Mouse (Mus musculus) lung, adult 2 months (tissue): ENCODE data around the gene Camta1. TPM values are rescaled to one million over a fixed set of nuclear protein-coding genes. Genes with fewer than 3 reads are reported as not detected.

ENCODE experiments used
- DNase-seq: peaks from one replicate; pipeline ENCODE4 v3.0.0; 2022
- H3K4me1 ChIP-seq: fragments of 200-500 bp; 2 replicates; pipeline ENCODE4 v1.6.1; 2011; ENCODE audit warnings: low read length; ENCODE audit not compliant: control insufficient read depth, insufficient read depth
- H3K4me3 ChIP-seq: fragments of 200-500 bp; replicated peaks from 2 replicates; pipeline ENCODE3; 2011; ENCODE audit warnings: low read depth, mild to moderate bottlenecking, control low read depth, low read length; ENCODE audit errors: extremely low read depth
- CTCF ChIP-seq: fragments of 200-500 bp; IDR thresholded peaks from 2 replicates; pipeline ENCODE4 v1.5.1; 2011; ENCODE audit warnings: mild to moderate bottlenecking, low read length, control low read depth; ENCODE audit not compliant: insufficient read depth
- POLR2A ChIP-seq: fragments of 200-500 bp; IDR thresholded peaks from 2 replicates; pipeline ENCODE4 v1.6.1; 2011; ENCODE audit warnings: low read depth, mild to moderate bottlenecking, control low read depth, low read length, borderline replicate concordance; ENCODE audit errors: extremely low read depth
- WGBS: fragments of 180-500 bp; shearing (Covaris S2); methylation state at CpG from one replicate; pipeline ENCODE4 v1.1.7; 2018; 5-methylcytosine and 5-hydroxymethylcytosine counted together
- polyA plus RNA-seq: library from polyadenylated mRNA; depleted of rRNA; stranded (reverse); fragments of >200 nt; gene quantifications from 2 replicates; pipeline ENCODE4 v1.2.3, GENCODE M21; 2012

Camta1 gene
- polyA plus RNA-seq, 1 experiment = 10.4 TPM

DNA sequence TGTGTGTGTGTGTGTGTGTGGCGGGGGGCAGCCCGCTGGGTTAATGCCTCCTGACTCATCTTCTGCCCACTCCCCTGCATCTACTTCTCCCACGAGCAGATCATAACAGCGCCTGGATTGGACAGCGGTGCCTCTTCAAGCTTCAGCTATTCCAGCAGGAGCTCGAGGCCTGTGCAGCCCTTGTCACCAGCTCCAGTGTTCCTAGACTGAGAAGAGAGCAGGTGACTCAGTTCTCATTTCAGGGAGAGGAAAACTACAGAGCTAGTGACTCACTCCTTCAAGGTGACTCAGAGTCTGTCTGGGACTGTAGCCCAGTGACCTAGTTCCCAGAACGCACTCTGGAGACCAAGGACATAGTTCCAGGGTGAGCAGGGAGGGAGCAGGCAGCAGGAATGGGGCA lies 522.3 kb downstream of the Camta1 start:
- TF ChIP-seq CTCF (no peak), POLR2A (no peak)
- no peaks in the 10 kb centered on the region for H3K4me1 ChIP-seq
- WGBS = 63% methylated on average over 7 of the region's 7 CpGs
- no peak for DNase-seq
- H3K4me3 ChIP-seq = no peak overlapping the region

DNA sequence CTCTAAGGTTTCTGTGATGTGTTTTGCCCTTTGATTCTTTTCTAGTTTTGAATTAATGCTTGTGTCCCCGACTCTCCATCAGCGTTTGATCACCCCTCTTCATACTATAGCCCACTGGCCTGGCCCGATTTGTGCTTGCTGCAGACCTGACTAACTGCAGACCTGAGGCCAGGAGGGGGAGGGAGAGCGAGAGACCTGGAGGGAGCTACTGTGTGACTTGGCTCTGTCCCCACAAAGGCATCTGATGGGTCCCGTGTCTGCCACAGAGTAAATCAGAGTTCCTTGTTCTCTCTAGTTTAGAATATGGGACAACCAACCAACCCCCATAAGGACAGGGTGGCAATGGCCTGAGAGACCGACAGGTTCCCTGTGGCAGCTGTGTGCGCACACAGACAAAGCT lies 522.7 kb downstream of the Camta1 start:
- H3K4me3 ChIP-seq = no peak overlapping the region
- no peak for DNase-seq
- 78% methylated on average over 7 of the region's 7 CpGs for WGBS
- TF ChIP-seq POLR2A (no peak), CTCF (no peak)
- H3K4me1 ChIP-seq = no peaks in the 10 kb centered on the region

DNA sequence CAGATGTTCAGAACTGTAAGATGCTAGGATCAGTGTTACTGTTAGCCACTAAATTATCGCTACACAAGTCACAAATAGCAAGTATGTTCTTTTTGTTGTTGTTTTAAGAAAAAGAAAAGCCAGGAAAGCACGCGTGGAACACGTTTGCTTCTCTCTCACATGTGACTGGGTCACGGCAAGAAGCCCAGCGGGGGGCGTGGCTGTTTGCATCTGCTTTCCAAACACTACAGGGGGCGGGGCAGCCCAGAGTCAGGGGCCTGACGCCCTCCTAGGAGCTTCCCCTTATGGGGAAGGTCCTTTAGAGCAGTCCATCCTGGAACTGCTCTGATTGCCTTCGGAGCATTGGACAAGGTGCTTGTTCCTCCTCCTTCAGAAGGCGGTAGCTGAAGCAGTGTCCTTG lies 524.1 kb downstream of the Camta1 start:
- no peaks in the 10 kb centered on the region for H3K4me1 ChIP-seq
- no peak overlapping the region for H3K4me3 ChIP-seq
- DNase-seq = no peak
- WGBS = 19% methylated on average over 11 of the region's 11 CpGs
- TF ChIP-seq POLR2A (no peak), CTCF (no peak)

DNA sequence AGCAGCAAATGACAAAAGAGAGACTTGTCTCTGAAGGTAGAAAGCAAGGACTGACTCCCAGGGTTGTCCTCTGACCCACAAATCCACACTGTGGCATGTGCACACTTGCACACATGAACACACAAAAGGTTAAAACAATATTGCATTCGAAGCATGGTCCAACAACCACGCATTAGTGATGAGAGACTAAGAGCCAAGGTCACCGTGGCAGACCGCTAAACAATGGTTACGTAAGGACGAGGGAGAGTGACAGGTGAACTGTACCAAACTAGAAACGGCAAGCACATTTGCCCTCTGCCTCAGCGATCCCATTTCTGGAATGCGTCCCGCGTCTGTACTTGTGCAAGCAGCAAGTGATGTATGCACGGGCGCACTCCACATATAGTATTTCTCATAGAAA lies 525.3 kb downstream of the Camta1 start:
- Histone ChIP-seq H3K4me3 (no peak overlapping the region), H3K4me1 (no peaks in the 10 kb centered on the region)
- no peak for TF ChIP-seq CTCF
- no peak for TF ChIP-seq POLR2A
- DNase-seq = no peak
- 80% methylated on average over 13 of the region's 13 CpGs for WGBS

DNA sequence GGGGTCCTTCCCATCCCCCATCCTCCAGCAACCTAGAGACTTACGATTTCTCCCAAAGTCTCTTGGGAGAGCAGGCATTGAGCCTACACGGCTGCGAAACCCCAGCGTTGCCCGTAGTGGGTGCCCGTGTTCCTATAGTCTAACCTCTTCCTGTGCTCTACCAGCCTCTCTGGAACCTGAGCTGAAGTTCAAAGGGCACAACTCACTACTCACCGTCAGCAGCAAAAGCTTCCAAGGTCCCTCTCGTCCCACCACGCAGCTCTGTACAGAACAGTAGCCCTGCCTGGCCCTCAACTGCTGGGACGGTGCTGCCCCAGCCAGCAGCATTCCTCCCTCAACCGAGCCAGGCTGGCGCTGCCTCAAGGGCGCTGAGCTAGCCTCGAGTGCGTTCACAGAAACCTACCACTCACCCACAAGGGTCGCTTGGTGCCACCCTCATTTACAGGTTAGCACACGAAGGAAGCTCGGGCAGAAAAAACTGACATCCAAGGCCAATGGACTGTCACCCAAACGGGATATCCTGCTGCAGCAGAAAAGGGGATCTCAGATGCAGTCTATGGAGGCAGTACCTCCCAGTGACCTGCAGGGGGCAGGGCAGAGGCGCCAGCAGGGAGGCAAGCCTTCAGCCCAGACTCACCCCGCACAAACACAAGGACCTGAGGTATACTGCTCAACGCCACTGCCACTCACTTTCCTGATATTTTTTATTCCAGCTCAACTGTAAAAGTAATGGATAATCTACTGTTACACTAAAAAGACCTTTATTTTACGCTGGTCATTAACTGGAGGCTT lies 526.5 kb downstream of the Camta1 start:
- no peak overlapping the region for H3K4me3 ChIP-seq
- no peaks in the 10 kb centered on the region for H3K4me1 ChIP-seq
- DNase-seq = peak; percentile 20
- 40% methylated on average over 23 of the region's 23 CpGs for WGBS
- peak; percentile 70 for TF ChIP-seq CTCF
- TF ChIP-seq POLR2A = no peak

DNA sequence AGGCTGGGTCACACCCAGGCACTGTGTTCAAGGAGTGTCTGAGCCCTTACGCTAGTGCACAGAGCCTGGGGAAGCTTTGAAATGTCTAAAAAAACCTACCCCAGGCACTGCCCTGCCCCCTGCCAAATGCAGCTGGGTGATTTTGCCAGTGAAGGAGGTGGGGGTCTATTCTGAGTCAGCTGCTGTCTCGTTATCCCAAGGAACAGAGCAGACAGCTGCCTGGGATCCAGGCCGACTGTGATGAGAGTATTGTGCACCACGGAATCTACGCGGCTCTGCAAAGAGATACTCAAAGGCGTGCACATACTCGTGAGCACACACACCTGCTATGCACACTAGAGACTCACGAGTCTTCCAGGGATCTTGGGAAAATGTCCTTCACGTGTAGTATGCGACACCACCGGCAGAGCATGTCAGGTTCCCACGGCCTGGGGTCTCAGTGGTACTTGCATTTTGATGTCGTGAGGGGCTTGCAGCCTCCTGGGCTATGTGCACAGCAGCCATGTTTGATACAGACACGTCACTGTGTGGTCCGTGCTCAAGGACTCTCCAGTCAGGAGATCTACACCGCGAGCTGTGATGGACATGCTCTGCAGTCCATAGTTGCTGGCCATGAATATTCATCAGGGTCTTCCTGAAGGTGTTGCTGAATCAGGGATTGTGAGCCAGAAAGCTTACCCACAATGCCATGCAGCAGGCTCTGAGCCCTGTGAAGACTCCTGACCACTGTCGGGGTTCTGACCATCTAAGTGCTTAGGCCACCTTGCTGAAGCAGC lies 529.4 kb downstream of the Camta1 start:
- no peak for DNase-seq
- WGBS = 79% methylated on average over 19 of the region's 19 CpGs
- Histone ChIP-seq H3K4me3 (no peak overlapping the region), H3K4me1 (no peaks in the 10 kb centered on the region)
- TF ChIP-seq CTCF (no peak), POLR2A (no peak)

DNA sequence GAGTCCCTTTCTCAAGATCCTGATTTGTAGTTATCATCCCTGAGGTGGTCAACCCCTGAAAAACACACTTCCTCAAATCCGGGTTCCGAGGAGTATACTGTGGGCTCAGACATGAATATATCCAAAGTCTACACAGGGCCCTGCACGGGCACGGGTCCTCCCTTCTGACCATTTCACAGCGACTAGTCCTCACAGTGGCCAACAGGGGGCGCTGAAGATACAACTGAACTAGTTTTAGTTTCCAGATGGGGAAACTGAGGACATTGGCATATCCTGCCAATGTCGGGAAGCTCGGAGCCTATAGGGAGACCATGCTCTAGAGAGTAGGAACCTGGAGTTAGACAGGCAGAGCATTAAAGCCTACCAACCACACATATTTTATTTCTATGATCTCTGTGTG lies 530.7 kb downstream of the Camta1 start:
- TF ChIP-seq POLR2A (no peak), CTCF (peak; percentile 14; the same call in 1 of the 2 replicates)
- no peaks in the 10 kb centered on the region for H3K4me1 ChIP-seq
- no peak overlapping the region for H3K4me3 ChIP-seq
- WGBS = 66% methylated on average over 8 of the region's 8 CpGs
- DNase-seq = no peak

DNA sequence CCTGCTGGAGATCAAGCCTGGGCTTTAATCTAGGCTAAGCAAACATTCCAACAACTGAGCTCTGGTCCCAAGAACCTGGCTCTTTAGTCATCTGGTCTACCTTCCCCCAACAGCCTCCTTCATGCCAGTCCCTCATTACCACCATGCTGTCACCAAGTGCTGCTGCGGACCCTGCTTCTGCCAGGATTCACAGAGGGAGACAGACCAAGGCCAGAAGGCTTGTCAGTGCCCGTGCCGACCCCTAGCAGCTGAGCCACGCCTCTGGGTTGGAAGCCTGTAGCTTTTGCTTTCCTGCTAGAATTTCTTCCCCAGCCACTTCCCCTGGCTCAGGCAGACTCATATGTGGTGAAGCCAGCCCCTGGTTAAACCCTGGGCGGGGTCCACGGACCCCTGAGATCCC lies 533.6 kb downstream of the Camta1 start:
- Histone ChIP-seq H3K4me3 (no peak overlapping the region), H3K4me1 (no peaks in the 10 kb centered on the region)
- TF ChIP-seq CTCF = no peak
- no peak for TF ChIP-seq POLR2A
- WGBS = 74% methylated on average over 6 of the region's 6 CpGs
- DNase-seq = no peak

DNA sequence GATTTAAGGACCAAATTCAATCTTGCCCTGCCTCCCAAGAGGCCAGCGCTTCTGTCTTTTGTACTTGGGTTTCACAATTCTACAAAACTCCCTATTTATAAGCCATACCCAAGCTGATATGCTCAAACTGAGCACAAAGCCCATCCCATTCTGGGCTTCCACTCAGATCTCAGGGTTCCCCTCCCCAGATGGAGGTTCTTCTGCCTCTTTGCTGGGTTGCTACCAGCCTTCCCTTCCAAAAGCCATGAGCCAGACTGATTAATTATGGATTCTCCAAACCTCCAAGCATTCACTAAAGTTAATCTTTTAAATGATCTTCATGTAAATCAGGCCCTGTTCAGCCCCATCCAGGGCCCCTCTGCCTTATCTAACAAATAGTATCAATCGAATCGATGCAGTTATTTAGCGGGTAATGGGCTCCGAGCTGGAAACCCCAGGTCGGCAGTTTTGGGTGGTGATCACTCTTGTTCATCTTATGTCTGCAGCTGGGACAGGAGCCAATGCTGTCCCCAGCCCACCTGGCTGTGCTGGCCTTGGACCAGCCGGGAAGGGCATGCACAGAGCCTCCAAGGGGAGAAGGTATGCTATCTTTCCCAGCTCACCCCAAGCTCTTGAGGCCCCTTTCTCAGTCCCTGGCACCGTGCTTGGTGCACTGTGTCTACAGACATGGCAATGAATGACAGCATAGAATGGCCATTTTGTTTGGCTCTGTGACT lies 534.5 kb downstream of the Camta1 start:
- TF ChIP-seq POLR2A (no peak), CTCF (no peak)
- 89% methylated on average over 8 of the region's 8 CpGs for WGBS
- no peak for DNase-seq

DNA sequence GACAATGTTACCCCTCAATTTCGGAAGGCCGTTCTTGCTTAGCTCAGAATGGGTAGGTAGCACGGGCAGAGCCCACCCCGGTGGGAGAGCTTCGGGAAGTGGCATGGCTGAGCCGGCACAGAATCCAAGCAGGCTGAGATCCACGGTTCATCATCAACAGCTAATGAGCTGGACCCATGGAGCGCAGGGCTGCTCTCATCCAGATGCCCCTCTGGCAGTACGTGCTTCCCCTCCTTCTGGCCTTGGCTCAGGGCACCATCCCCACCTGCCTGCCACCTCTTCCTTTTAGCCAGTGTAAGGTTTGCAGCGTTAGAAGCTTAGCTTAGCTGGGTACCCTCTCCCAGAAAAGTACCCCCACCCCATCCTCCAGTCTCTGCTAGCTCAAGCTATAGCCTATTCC lies 545.2 kb downstream of the Camta1 start:
- TF ChIP-seq POLR2A (no peak), CTCF (no peak)
- 84% methylated on average over 10 of the region's 10 CpGs for WGBS
- Histone ChIP-seq H3K4me3 (no peak overlapping the region), H3K4me1 (no peaks in the 10 kb centered on the region)
- DNase-seq = no peak

More for the DNA sequence above, 534.5 kb downstream of the Camta1 start:
- Histone ChIP-seq H3K4me3 (no peak overlapping the region), H3K4me1 (no peaks in the 10 kb centered on the region)
